Mouse (Mus musculus): ENCODE data around the gene Yipf1. TPM values are rescaled to one million over a fixed set of nuclear protein-coding genes. Genes with fewer than 3 reads are reported as not detected.
"Not testable (repeated sequence)": the region's sequence is repeated elsewhere in the genome, so short reads cannot be mapped to it uniquely, and the experiment has no call there.

The Yipf1 gene
- polyA plus RNA-seq, 1 experiment from 2014 or later, result 55.4 TPM

- no peaks in the 10 kb centered on the region for H3K36me3 ChIP-seq (ENCODE audit: control insufficient read depth, insufficient read depth)
- no peaks in the 10 kb centered on the region for H3K4me1 ChIP-seq (replicated peaks; ENCODE audit: control insufficient read depth, insufficient read depth, low read length)
- H3K27ac ChIP-seq (ENCODE audit: low read length), result no peak overlapping the region
- 78% methylated on average over 3 of the region's 3 CpGs for WGBS
- H3K9me3 ChIP-seq (ENCODE audit: control insufficient read depth, low read length), result no peaks in the 10 kb centered on the region
- H3K4me3 ChIP-seq (replicated peaks; ENCODE audit: low read length), result no peak overlapping the region
- no peak; the same call in 1 of the 2 replicates for ATAC-seq
- no peak overlapping the region for H3K9ac ChIP-seq (replicated peaks; ENCODE audit: low read depth, low read length)
- no peak overlapping the region for H3K4me2 ChIP-seq (ENCODE audit: low read length)
- no peaks in the 10 kb centered on the region for H3K27me3 ChIP-seq (replicated peaks; ENCODE audit: control insufficient read depth, insufficient read depth, low read length)
Measured at GRCm38 (mm10) chr4:107358460-107358859, 44.3 kb downstream of the Yipf1 start.

- Histone ChIP-seq H3K4me2 (ENCODE audit: low read length) (no peak overlapping the region), H3K27ac (ENCODE audit: low read length) (no peak overlapping the region), H3K4me3 (replicated peaks; ENCODE audit: low read length) (no peak overlapping the region), H3K9me3 (ENCODE audit: control insufficient read depth, low read length) (no peaks in the 10 kb centered on the region), H3K9ac (replicated peaks; ENCODE audit: low read depth, low read length) (no peak overlapping the region), H3K27me3 (replicated peaks; ENCODE audit: control insufficient read depth, insufficient read depth, low read length) (no peaks in the 10 kb centered on the region), H3K36me3 (ENCODE audit: control insufficient read depth, insufficient read depth) (no peaks in the 10 kb centered on the region), H3K4me1 (replicated peaks; ENCODE audit: control insufficient read depth, insufficient read depth, low read length) (no peaks in the 10 kb centered on the region)
- WGBS, result 84% methylated on average over 7 of the region's 7 CpGs
- ATAC-seq, result no peak
Measured at GRCm38 (mm10) chr4:107360457-107361145, 46.4 kb downstream of the Yipf1 start.

GRCm38 (mm10) chr4:107362755-107363154, 48.6 kb downstream of the Yipf1 start:
- Histone ChIP-seq H3K36me3 (ENCODE audit: control insufficient read depth, insufficient read depth) (no peaks in the 10 kb centered on the region), H3K4me2 (ENCODE audit: low read length) (no peak overlapping the region), H3K9ac (replicated peaks; ENCODE audit: low read depth, low read length) (no peak overlapping the region), H3K9me3 (ENCODE audit: control insufficient read depth, low read length) (no peaks in the 10 kb centered on the region), H3K4me1 (replicated peaks; ENCODE audit: control insufficient read depth, insufficient read depth, low read length) (no peaks in the 10 kb centered on the region), H3K27ac (ENCODE audit: low read length) (no peak overlapping the region), H3K27me3 (replicated peaks; ENCODE audit: control insufficient read depth, insufficient read depth, low read length) (no peaks in the 10 kb centered on the region), H3K4me3 (replicated peaks; ENCODE audit: low read length) (no peak overlapping the region)
- no peak for ATAC-seq
- WGBS, result 54% methylated on average over 4 of the region's 4 CpGs

GRCm38 (mm10) chr4:107363573-107363972, 49.4 kb downstream of the Yipf1 start:
- no peaks in the 10 kb centered on the region for H3K27me3 ChIP-seq (replicated peaks; ENCODE audit: control insufficient read depth, insufficient read depth, low read length)
- 84% methylated on average over 6 of the region's 6 CpGs for WGBS
- ATAC-seq, result no peak
- no peak overlapping the region for H3K9ac ChIP-seq (replicated peaks; ENCODE audit: low read depth, low read length)
- no peaks in the 10 kb centered on the region for H3K9me3 ChIP-seq (ENCODE audit: control insufficient read depth, low read length)
- no peak overlapping the region for H3K27ac ChIP-seq (ENCODE audit: low read length)
- H3K4me2 ChIP-seq (ENCODE audit: low read length), result no peak overlapping the region
- no peak overlapping the region for H3K4me3 ChIP-seq (replicated peaks; ENCODE audit: low read length)
- no peaks in the 10 kb centered on the region for H3K36me3 ChIP-seq (ENCODE audit: control insufficient read depth, insufficient read depth)
- peaks cover 3% of the 10 kb centered on the region for H3K4me1 ChIP-seq (replicated peaks; ENCODE audit: control insufficient read depth, insufficient read depth, low read length)

- H3K4me3 ChIP-seq (replicated peaks; ENCODE audit: low read length), result no peak overlapping the region
- no peak for ATAC-seq
- H3K9me3 ChIP-seq (ENCODE audit: control insufficient read depth, low read length), result no peaks in the 10 kb centered on the region
- no peak overlapping the region for H3K4me2 ChIP-seq (ENCODE audit: low read length)
- no peaks in the 10 kb centered on the region for H3K36me3 ChIP-seq (ENCODE audit: control insufficient read depth, insufficient read depth)
- WGBS, result 88% methylated on average over 5 of the region's 5 CpGs
- no peaks in the 10 kb centered on the region for H3K27me3 ChIP-seq (replicated peaks; ENCODE audit: control insufficient read depth, insufficient read depth, low read length)
- no peak overlapping the region for H3K27ac ChIP-seq (ENCODE audit: low read length)
- H3K4me1 ChIP-seq (replicated peaks; ENCODE audit: control insufficient read depth, insufficient read depth, low read length), result peaks cover 7% of the 10 kb centered on the region
- no peak overlapping the region for H3K9ac ChIP-seq (replicated peaks; ENCODE audit: low read depth, low read length)
Measured at GRCm38 (mm10) chr4:107364190-107364639, 50.1 kb downstream of the Yipf1 start.

GRCm38 (mm10) chr4:107366408-107366807, 52.2 kb downstream of the Yipf1 start:
- not testable (repeated sequence) for H3K36me3 ChIP-seq (ENCODE audit: control insufficient read depth, insufficient read depth); H3K4me3 ChIP-seq (replicated peaks; ENCODE audit: low read length); H3K4me2 ChIP-seq (ENCODE audit: low read length); H3K27ac ChIP-seq (ENCODE audit: low read length); ATAC-seq; H3K27me3 ChIP-seq (replicated peaks; ENCODE audit: control insufficient read depth, insufficient read depth, low read length); H3K9me3 ChIP-seq (ENCODE audit: control insufficient read depth, low read length); H3K9ac ChIP-seq (replicated peaks; ENCODE audit: low read depth, low read length); H3K4me1 ChIP-seq (replicated peaks; ENCODE audit: control insufficient read depth, insufficient read depth, low read length)

- H3K4me2 ChIP-seq (ENCODE audit: low read length), result peak within 1 kb of the TSS; percentile 59
- H3K27ac ChIP-seq (ENCODE audit: low read length), result peak within 1 kb of the TSS; percentile 90
- ATAC-seq, result peak; percentile 98
- peaks cover 2% of the 10 kb centered on the region for H3K36me3 ChIP-seq (ENCODE audit: control insufficient read depth, insufficient read depth)
- peak within 1 kb of the TSS; percentile 78 for H3K9ac ChIP-seq (replicated peaks; ENCODE audit: low read depth, low read length)
- H3K4me3 ChIP-seq (replicated peaks; ENCODE audit: low read length), result peak within 1 kb of the TSS; percentile 73
- no peaks in the 10 kb centered on the region for H3K27me3 ChIP-seq (replicated peaks; ENCODE audit: control insufficient read depth, insufficient read depth, low read length)
- no peaks in the 10 kb centered on the region for H3K9me3 ChIP-seq (ENCODE audit: control insufficient read depth, low read length)
- WGBS, result under 1% methylated on average over 51 of the region's 51 CpGs
- peaks cover 7% of the 10 kb centered on the region for H3K4me1 ChIP-seq (replicated peaks; ENCODE audit: control insufficient read depth, insufficient read depth, low read length)
Measured at GRCm38 (mm10) chr4:107367567-107368314, 53.6 kb downstream of the Yipf1 start, which contains the start of gene Ndc1. Gene Ndc1, plus strand, starts transcription at chr4:107367784.

- Histone ChIP-seq H3K9me3 (ENCODE audit: control insufficient read depth, low read length) (no peaks in the 10 kb centered on the region), H3K36me3 (ENCODE audit: control insufficient read depth, insufficient read depth) (peaks cover 5% of the 10 kb centered on the region), H3K9ac (replicated peaks; ENCODE audit: low read depth, low read length) (no peak overlapping the region), H3K4me2 (ENCODE audit: low read length) (no peak overlapping the region), H3K4me3 (replicated peaks; ENCODE audit: low read length) (no peak overlapping the region), H3K27ac (ENCODE audit: low read length) (no peak overlapping the region), H3K4me1 (replicated peaks; ENCODE audit: control insufficient read depth, insufficient read depth, low read length) (peaks cover 7% of the 10 kb centered on the region), H3K27me3 (replicated peaks; ENCODE audit: control insufficient read depth, insufficient read depth, low read length) (no peaks in the 10 kb centered on the region)
- WGBS, result 82% methylated on average over 2 of the region's 2 CpGs
- no peak for ATAC-seq
Measured at GRCm38 (mm10) chr4:107372304-107372703, 58.1 kb downstream of the Yipf1 start.

- Histone ChIP-seq H3K9me3 (ENCODE audit: control insufficient read depth, low read length) (no peaks in the 10 kb centered on the region), H3K27ac (ENCODE audit: low read length) (no peak overlapping the region), H3K4me2 (ENCODE audit: low read length) (no peak overlapping the region), H3K9ac (replicated peaks; ENCODE audit: low read depth, low read length) (no peak overlapping the region), H3K4me3 (replicated peaks; ENCODE audit: low read length) (no peak overlapping the region), H3K27me3 (replicated peaks; ENCODE audit: control insufficient read depth, insufficient read depth, low read length) (no peaks in the 10 kb centered on the region), H3K4me1 (replicated peaks; ENCODE audit: control insufficient read depth, insufficient read depth, low read length) (no peaks in the 10 kb centered on the region), H3K36me3 (ENCODE audit: control insufficient read depth, insufficient read depth) (peaks cover 7% of the 10 kb centered on the region)
- 91% methylated on average over 4 of the region's 4 CpGs for WGBS
- ATAC-seq, result no peak
Measured at GRCm38 (mm10) chr4:107374677-107375076, 60.5 kb downstream of the Yipf1 start.
